Mouse (Mus musculus) left cerebral cortex, adult 2 months (tissue): ENCODE measurements around the gene Zfp385b. TPM values are rescaled to one million over a fixed set of nuclear protein-coding genes. Genes with fewer than 3 reads are reported as not detected.

Source experiments
- DNase-seq, 2 experiments: peaks; one replicate each; pipeline ENCODE4 v3.0.0; 2021 to 2022; ENCODE audit warnings: low spot score in 2 of 2, mixed read lengths in 1 of 2; ENCODE audit errors: extremely low spot score in 1 of 2
- H3K27ac ChIP-seq: fragments of 200-600 bp; 2 replicates; pipeline ENCODE4 v1.8.1; 2022
- H3K4me3 ChIP-seq: fragments of 200-600 bp; 2 replicates; pipeline ENCODE4 v1.8.1; 2022
- CTCF ChIP-seq: fragments of 200-600 bp; IDR thresholded peaks from 2 replicates; pipeline ENCODE4 v1.8.1; 2022; ENCODE audit warnings: antibody characterized with exemption, mild to moderate bottlenecking, moderate library complexity
- intact Hi-C: fragments of 180-260 bp; cut with DNase I; formaldehyde crosslinking; loops from one replicate; pipeline ENCODE4 v1.15.1; 2025
- total RNA-seq, 2 experiments: library from RNA; stranded (reverse); gene quantifications; 2 replicates each; pipeline ENCODE4 v1.2.3; 2021

The Zfp385b gene
- total RNA-seq, 2 experiments from 2014 or later, result 47.8 to 54.1 TPM

- Histone ChIP-seq H3K27ac (no peak overlapping the region), H3K4me3 (no peak overlapping the region)
- intact Hi-C loops, result loop anchor here (10.0 kb wide), 1 partner anchor 642 kb away; no protein-coding TSS in a partner anchor
- no peak for TF ChIP-seq CTCF
- DNase-seq, result no peak
Observed at GRCm38 (mm10) chr2:77382766-77383165, 436.7 kb downstream of the Zfp385b start.

GRCm38 (mm10) chr2:77379907-77380306 is 439.5 kb downstream of the Zfp385b start:
- Histone ChIP-seq H3K27ac (no peak overlapping the region), H3K4me3 (no peak overlapping the region)
- no peak for TF ChIP-seq CTCF
- no peak for DNase-seq
- intact Hi-C loops, result loop anchor here (10.0 kb wide), 1 partner anchor 645 kb away; no protein-coding TSS in a partner anchor

- DNase-seq, result no peak
- TF ChIP-seq CTCF, result no peak
- Histone ChIP-seq H3K4me3 (no peak overlapping the region), H3K27ac (no peak overlapping the region)
- intact Hi-C loops, result no loop called here
Observed at GRCm38 (mm10) chr2:77379332-77379731, 440.1 kb downstream of the Zfp385b start.

- intact Hi-C loops, result no loop called here
- TF ChIP-seq CTCF, result no peak
- DNase-seq, result no peak
- Histone ChIP-seq H3K27ac (no peak overlapping the region), H3K4me3 (no peak overlapping the region)
Observed at GRCm38 (mm10) chr2:77376823-77377222, 442.6 kb downstream of the Zfp385b start.

GRCm38 (mm10) chr2:77375155-77375554 is 444.3 kb downstream of the Zfp385b start:
- no peak overlapping the region for H3K4me3 ChIP-seq
- no peak for TF ChIP-seq CTCF
- DNase-seq, result no peak
- no peak overlapping the region for H3K27ac ChIP-seq
- intact Hi-C loops, result no loop called here

- intact Hi-C loops, result no loop called here
- no peak for DNase-seq
- peak; percentile 33 for TF ChIP-seq CTCF
- no peak overlapping the region for H3K4me3 ChIP-seq
- H3K27ac ChIP-seq, result no peak overlapping the region
Observed at GRCm38 (mm10) chr2:77369174-77369573, 450.3 kb downstream of the Zfp385b start.

Other genes starting within 250 kb of the Zfp385b start
- gene Cwc22, start 126.7 kb upstream of the Zfp385b start, total RNA-seq, result 10 to 100 TPM; 27.4 to 29.1 TPM